Mouse (Mus musculus): Measurements from ENCODE around the gene Tpp1. TPM values are rescaled to one million over a fixed set of nuclear protein-coding genes. Genes with fewer than 3 reads are reported as not detected.
"Not testable (repeated sequence)": the region's sequence is repeated elsewhere in the genome, so short reads cannot be mapped to it uniquely, and the experiment has no call there.

The Tpp1 gene
- polyA plus RNA-seq, 2 experiments = 34.1 to 55.2 TPM

GRCm38 (mm10) chr7:105743926-105744590, 8.0 kb downstream of the Tpp1 start, which contains the start of gene Taf10:
TSS of gene Taf10 (minus strand) at chr7:105744361.
- H3K27ac ChIP-seq = peak within 1 kb of the TSS; percentile 91
- H3K9ac ChIP-seq (replicated peaks) = peak within 1 kb of the TSS; percentile 96
- H3K27me3 ChIP-seq (ENCODE audit: control insufficient read depth, insufficient read depth, low read length) = no peaks in the 10 kb centered on the region
- TF ChIP-seq EP300 (IDR thresholded peaks at IDR 0.05; ENCODE audit: low read depth) (no peak), CTCF (IDR thresholded peaks at IDR 0.05; ENCODE audit: low read depth) (peak; percentile 77)
- H3K36me3 ChIP-seq (replicated peaks; ENCODE audit: control insufficient read depth, insufficient read depth, low read depth) = peaks cover 35% of the 10 kb centered on the region
- peaks cover 15 to 17% of the 10 kb centered on the region in 2 experiments for H3K4me1 ChIP-seq (replicated peaks; ENCODE audit: control insufficient read depth in 2 of 2, insufficient read depth in 2 of 2, low read length in 1 of 2)
- H3K4me2 ChIP-seq (ENCODE audit: low read depth) = peak within 1 kb of the TSS; percentile 80
- no peaks in the 10 kb centered on the region for H3K9me3 ChIP-seq (ENCODE audit: control insufficient read depth, low read length)
- DNase-seq (ENCODE audit: low read depth in 3 of 3, low spot score in 3 of 3) (peak; percentile 86 to 88 (median 87)), ATAC-seq (ENCODE audit: insufficient read depth) (peak; percentile 99)
- H3K4me3 ChIP-seq (ENCODE audit: insufficient read depth in 1 of 2, low read depth in 2 of 2, low read length in 2 of 2) = peak within 1 kb of the TSS; percentile 84 to 99
- under 1% methylated on average over 67 of the region's 67 CpGs for WGBS (ENCODE audit: insufficient replicate concordance)

GRCm38 (mm10) chr7:105743246-105743925, 8.6 kb downstream of the Tpp1 start:
- H3K27ac ChIP-seq = peak overlapping the region; percentile 91; the same call in 1 of the 2 replicates
- peak overlapping the region; percentile 80 for H3K4me2 ChIP-seq (ENCODE audit: low read depth)
- peak overlapping the region; percentile 96 for H3K9ac ChIP-seq (replicated peaks)
- 25% methylated on average over 20 of the region's 20 CpGs for WGBS (ENCODE audit: insufficient replicate concordance)
- H3K4me3 ChIP-seq (ENCODE audit: insufficient read depth in 1 of 2, low read depth in 2 of 2, low read length in 2 of 2) = peak overlapping the region; percentile 84 to 99
- peaks cover 35% of the 10 kb centered on the region for H3K36me3 ChIP-seq (replicated peaks; ENCODE audit: control insufficient read depth, insufficient read depth, low read depth)
- H3K4me1 ChIP-seq (replicated peaks; ENCODE audit: control insufficient read depth in 2 of 2, insufficient read depth in 2 of 2, low read length in 1 of 2) = peaks cover 22 to 24% of the 10 kb centered on the region in 2 experiments
- not testable (repeated sequence) for DNase-seq (ENCODE audit: low read depth in 3 of 3, low spot score in 3 of 3); ATAC-seq (ENCODE audit: insufficient read depth); H3K9me3 ChIP-seq (ENCODE audit: control insufficient read depth, low read length); H3K27me3 ChIP-seq (ENCODE audit: control insufficient read depth, insufficient read depth, low read length)

- Histone ChIP-seq H3K4me2 (ENCODE audit: low read depth) (peak overlapping the region; percentile 80), H3K36me3 (replicated peaks; ENCODE audit: control insufficient read depth, insufficient read depth, low read depth) (peaks cover 35% of the 10 kb centered on the region), H3K4me3 (ENCODE audit: insufficient read depth in 1 of 2, low read depth in 2 of 2, low read length in 2 of 2) (peak overlapping the region; percentile 84 to 99; a peak in 2 of 4 replicates), H3K4me1 (replicated peaks; ENCODE audit: control insufficient read depth in 2 of 2, insufficient read depth in 2 of 2, low read length in 1 of 2) (peaks cover 27 to 31% of the 10 kb centered on the region in 2 experiments)
- not testable (repeated sequence) for DNase-seq (ENCODE audit: low read depth in 3 of 3, low spot score in 3 of 3); H3K27me3 ChIP-seq (ENCODE audit: control insufficient read depth, insufficient read depth, low read length); H3K9ac ChIP-seq (replicated peaks); ATAC-seq (ENCODE audit: insufficient read depth); H3K9me3 ChIP-seq (ENCODE audit: control insufficient read depth, low read length); H3K27ac ChIP-seq
- 72% methylated on average over 7 of the region's 7 CpGs for WGBS (ENCODE audit: insufficient replicate concordance)
Measured at GRCm38 (mm10) chr7:105742539-105743215, 9.4 kb downstream of the Tpp1 start.

GRCm38 (mm10) chr7:105741978-105742377, 10.1 kb downstream of the Tpp1 start:
- no peak overlapping the region for H3K4me3 ChIP-seq (ENCODE audit: insufficient read depth in 1 of 2, low read depth in 2 of 2, low read length in 2 of 2)
- peaks cover 31 to 32% of the 10 kb centered on the region in 2 experiments for H3K4me1 ChIP-seq (replicated peaks; ENCODE audit: control insufficient read depth in 2 of 2, insufficient read depth in 2 of 2, low read length in 1 of 2)
- TF ChIP-seq EP300 (IDR thresholded peaks at IDR 0.05; ENCODE audit: low read depth) = no peak
- no peak for TF ChIP-seq CTCF (IDR thresholded peaks at IDR 0.05; ENCODE audit: low read depth)
- H3K27me3 ChIP-seq (ENCODE audit: control insufficient read depth, insufficient read depth, low read length) = no peaks in the 10 kb centered on the region
- 84% methylated on average over 9 of the region's 9 CpGs for WGBS (ENCODE audit: insufficient replicate concordance)
- no peak for ATAC-seq (ENCODE audit: insufficient read depth)
- no peak overlapping the region for H3K27ac ChIP-seq
- no peak overlapping the region for H3K9ac ChIP-seq (replicated peaks)
- peaks cover 35% of the 10 kb centered on the region for H3K36me3 ChIP-seq (replicated peaks; ENCODE audit: control insufficient read depth, insufficient read depth, low read depth)
- H3K4me2 ChIP-seq (ENCODE audit: low read depth) = no peak overlapping the region
- no peaks in the 10 kb centered on the region for H3K9me3 ChIP-seq (ENCODE audit: control insufficient read depth, low read length)
- DNase-seq (ENCODE audit: low read depth in 3 of 3, low spot score in 3 of 3) = no peak

- H3K9ac ChIP-seq (replicated peaks) = no peak overlapping the region
Measured at GRCm38 (mm10) chr7:105740851-105741250, 11.2 kb downstream of the Tpp1 start.

More at GRCm38 (mm10) chr7:105740851-105741250, 11.2 kb downstream of the Tpp1 start:
- H3K27ac ChIP-seq = no peak overlapping the region
- DNase-seq (ENCODE audit: low read depth in 3 of 3, low spot score in 3 of 3) (no peak), ATAC-seq (ENCODE audit: insufficient read depth) (no peak)
- H3K4me1 ChIP-seq (replicated peaks; ENCODE audit: control insufficient read depth in 2 of 2, insufficient read depth in 2 of 2, low read length in 1 of 2) = peaks cover 31 to 32% of the 10 kb centered on the region in 2 experiments
- H3K27me3 ChIP-seq (ENCODE audit: control insufficient read depth, insufficient read depth, low read length) = no peaks in the 10 kb centered on the region
- H3K36me3 ChIP-seq (replicated peaks; ENCODE audit: control insufficient read depth, insufficient read depth, low read depth) = peaks cover 30% of the 10 kb centered on the region
- no peak overlapping the region for H3K4me2 ChIP-seq (ENCODE audit: low read depth)
- no peaks in the 10 kb centered on the region for H3K9me3 ChIP-seq (ENCODE audit: control insufficient read depth, low read length)
- no peak for TF ChIP-seq EP300 (IDR thresholded peaks at IDR 0.05; ENCODE audit: low read depth)
- H3K4me3 ChIP-seq (ENCODE audit: insufficient read depth in 1 of 2, low read depth in 2 of 2, low read length in 2 of 2) = no peak overlapping the region
- 80% methylated on average over 6 of the region's 6 CpGs for WGBS (ENCODE audit: insufficient replicate concordance)
